In the genomic region with DNA sequence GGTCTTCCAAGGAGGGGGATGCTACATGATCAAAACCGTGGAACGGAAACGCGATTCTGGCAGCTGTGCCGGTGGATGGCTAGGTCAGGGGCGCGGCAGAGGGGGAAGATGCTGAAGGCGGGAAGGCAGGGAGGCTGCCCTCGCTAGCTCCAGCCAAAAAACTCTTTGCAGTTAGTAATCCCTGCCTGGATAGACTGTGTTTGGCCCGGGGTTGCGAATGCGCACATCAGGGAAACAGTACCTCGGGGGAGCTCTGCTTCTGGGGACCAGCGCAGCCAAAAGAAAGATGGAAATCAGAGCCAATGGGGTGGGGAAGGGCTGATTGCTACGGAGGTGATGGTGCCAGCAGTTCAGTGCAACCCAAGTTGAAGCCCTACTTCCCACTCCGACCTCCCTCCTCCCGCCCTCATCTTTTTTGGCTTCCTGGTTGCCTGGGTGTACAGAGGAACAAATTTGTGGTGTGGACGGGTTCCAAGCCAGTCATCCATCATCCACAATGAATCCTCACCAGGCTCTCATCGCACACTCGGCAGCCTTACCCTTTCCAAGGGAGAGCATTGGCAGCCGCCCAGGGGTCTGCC, we compare ENCODE assay signal across 8 mouse cellular contexts. TPM values are rescaled to one million over a fixed set of nuclear protein-coding genes. Genes with fewer than 3 reads are reported as not detected.
DNase-seq lines count a peak whose midpoint lies in the region; ATAC-seq and TF ChIP-seq lines count a peak whose summit lies in the region.

No protein-coding gene starts in this region.

- H3K4me2 ChIP-seq in embryonic facial prominence, embryonic 11.5 days (ENCODE audit: low read depth, low read length): peak overlapping the region; percentile 58
- H3K4me2 ChIP-seq in limb, embryonic 13.5 days (replicated peaks): peak overlapping the region; percentile 63

- H3K4me1 ChIP-seq in embryonic facial prominence, embryonic 11.5 days (ENCODE audit: control insufficient read depth, insufficient read depth, low read length): no peaks in the 10 kb centered on the region
- H3K4me1 ChIP-seq in limb, embryonic 13.5 days: peaks cover 15% of the 10 kb centered on the region
- H3K4me1 ChIP-seq in olfactory bulb, adult 2 months (ENCODE audit: control insufficient read depth, insufficient read depth, low read length): peaks cover 9% of the 10 kb centered on the region

- 2% methylated on average over 21 of the region's 21 CpGs for WGBS in embryonic facial prominence, embryonic 11.5 days
- 2% methylated on average over 21 of the region's 21 CpGs for WGBS in limb, embryonic 13.5 days
- under 1% methylated on average over 21 of the region's 21 CpGs for WGBS in olfactory bulb, adult 2 months

- TF ChIP-seq POLR2A in olfactory bulb, adult 2 months (IDR thresholded peaks at IDR 0.05; ENCODE audit: insufficient read depth, low read depth, low read length): no peak

- no peak overlapping the region for H3K27ac ChIP-seq in embryonic facial prominence, embryonic 11.5 days (replicated peaks; ENCODE audit: low read depth, low read length)
- no peak overlapping the region for H3K27ac ChIP-seq in limb, embryonic 13.5 days
- no peak overlapping the region for H3K27ac ChIP-seq in olfactory bulb, adult 2 months (ENCODE audit: insufficient read depth, low read depth, low read length)

- H3K9ac ChIP-seq in embryonic facial prominence, embryonic 11.5 days (replicated peaks; ENCODE audit: low read length): no peak overlapping the region
- H3K9ac ChIP-seq in limb, embryonic 13.5 days: peak overlapping the region; percentile 39

- 0 out of 2 replicates have a peak, but pooled peaks have one; percentile 32 for ATAC-seq in cerebellum, adult (ENCODE audit: insufficient number of reproducible peaks, low FRiP score, low TSS enrichment)
- 0 out of 2 replicates have a peak, but pooled peaks have one; percentile 27 for ATAC-seq in embryonic facial prominence, embryonic 11.5 days (replicated peaks; ENCODE audit: insufficient number of reproducible peaks, low FRiP score, low TSS enrichment, low read depth)
- ATAC-seq in limb, embryonic 13.5 days (ENCODE audit: low FRiP score, low read depth): peak; percentile 71

- no peak for DNase-seq in cerebellum, adult 11 months
- peak; percentile 57 for DNase-seq in embryonic facial prominence, embryonic 11.5 days (ENCODE audit: low spot score)
- peak; percentile 52 for DNase-seq in heart, adult 8-10 months (ENCODE audit: low spot score)
- peak; percentile 46 for DNase-seq in kidney, adult 18-20 months
- DNase-seq in T-cell, adult 2 months (ENCODE audit: low spot score): no peak

- H3K27me3 ChIP-seq in embryonic facial prominence, embryonic 11.5 days (ENCODE audit: control insufficient read depth, insufficient read depth, low read length): peaks cover 9% of the 10 kb centered on the region
- peaks cover 68% of the 10 kb centered on the region for H3K27me3 ChIP-seq in limb, embryonic 13.5 days

- no peaks in the 10 kb centered on the region for H3K36me3 ChIP-seq in embryonic facial prominence, embryonic 11.5 days (replicated peaks; ENCODE audit: control insufficient read depth, insufficient read depth, low read depth, low read length)
- no peaks in the 10 kb centered on the region for H3K36me3 ChIP-seq in limb, embryonic 13.5 days

- H3K9me3 ChIP-seq in embryonic facial prominence, embryonic 11.5 days (replicated peaks; ENCODE audit: control insufficient read depth, low read length): no peaks in the 10 kb centered on the region
- no peaks in the 10 kb centered on the region for H3K9me3 ChIP-seq in limb, embryonic 13.5 days

- no peak for TF ChIP-seq CTCF in olfactory bulb, adult 2 months (IDR thresholded peaks at IDR 0.05; ENCODE audit: insufficient read depth, low read depth, low read length)

- peak overlapping the region; percentile 23 for H3K4me3 ChIP-seq in embryonic facial prominence, embryonic 11.5 days (ENCODE audit: low read depth, low read length)
- H3K4me3 ChIP-seq in limb, embryonic 13.5 days: peak overlapping the region; percentile 32
- peak overlapping the region; percentile 14 for H3K4me3 ChIP-seq in olfactory bulb, adult 2 months (ENCODE audit: insufficient read depth, low read depth, low read length)

RNA-seq across cellular contexts. Expression of a gene that starts 28.4 kb away (rescaled TPM):
- 2.6 and 2.9 TPM in 2 replicates for polyA plus RNA-seq in embryonic facial prominence, embryonic 11.5 days (2014; fragmentation: Nextera tagmentation; extraction: Ambion mirVana)
- total RNA-seq in heart, adult 8-10 months (2022): not detected
- 0.26 and 0.27 TPM in 2 replicates for polyA plus RNA-seq in limb, embryonic 13.5 days (2015; fragmentation: Nextera tagmentation; extraction: Ambion mirVana)
- polyA plus RNA-seq in olfactory bulb, adult 2 months (2012; ENCODE audit: insufficient read depth, insufficient read length, low replicate concordance, missing spikeins): not detected in 2 replicates

Comparison
In these comparisons a context has a peak if more than half of its experiments do, and no peak if none do; other contexts are left out.
1. DNase-seq: peak in embryonic facial prominence, embryonic 11.5 days (single experiment), heart, adult 8-10 months (single experiment) and kidney, adult 18-20 months (single experiment); none in cerebellum, adult 11 months (single experiment) and T-cell, adult 2 months (single experiment).
2. Peak in every context shown above with its lines, with median percentiles within 50 percentile points of each other: ATAC-seq and H3K4me3 ChIP-seq.